Mouse (Mus musculus): Measurements from ENCODE around the gene Ccdc92b.

Ccdc92b gene

GRCm38 (mm10) chr11:74652791-74653191, 33.4 kb downstream of the Ccdc92b start:
- no peak for DNase-seq (ENCODE audit: low read depth, low spot score)

- no peak for DNase-seq (ENCODE audit: low read depth, low spot score)
These were observed 34.0 kb downstream of the Ccdc92b start for GRCm38 (mm10) chr11:74653385-74653784.

GRCm38 (mm10) chr11:74655941-74656340, 36.5 kb downstream of the Ccdc92b start:
- no peak for DNase-seq (ENCODE audit: low read depth, low spot score)

- no peak for DNase-seq (ENCODE audit: low read depth, low spot score)
These were observed 40.9 kb downstream of the Ccdc92b start for GRCm38 (mm10) chr11:74660336-74660735.

- no peak for DNase-seq (ENCODE audit: low read depth, low spot score)
These were observed 42.2 kb downstream of the Ccdc92b start for GRCm38 (mm10) chr11:74661641-74662040.

DNA sequence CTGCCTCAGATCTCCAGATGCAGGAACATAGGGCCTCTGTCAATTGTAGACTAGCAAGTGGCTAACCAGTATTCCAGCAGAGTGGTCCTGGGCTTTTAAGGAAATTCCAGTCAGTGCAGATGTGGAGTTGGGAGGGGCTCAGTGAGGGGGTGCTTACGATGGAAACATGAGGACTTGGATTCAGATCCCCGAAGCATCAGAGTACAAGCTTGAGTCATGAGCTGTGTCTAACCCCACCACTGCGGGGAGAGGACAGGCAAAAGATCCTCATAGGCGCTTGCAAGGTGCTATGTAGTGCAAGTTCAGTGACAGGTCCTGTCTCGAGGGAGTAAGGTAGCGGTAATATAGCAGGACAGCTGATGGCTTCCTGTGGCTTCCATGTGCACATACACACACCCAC, 42.8 kb downstream of the Ccdc92b start:
- DNase-seq (ENCODE audit: low read depth, low spot score) = no peak

- no peak for DNase-seq (ENCODE audit: low read depth, low spot score)
These were observed 44.9 kb downstream of the Ccdc92b start for GRCm38 (mm10) chr11:74664279-74664678.

GRCm38 (mm10) chr11:74664906-74665305, 45.5 kb downstream of the Ccdc92b start:
- no peak for DNase-seq (ENCODE audit: low read depth, low spot score)

DNA sequence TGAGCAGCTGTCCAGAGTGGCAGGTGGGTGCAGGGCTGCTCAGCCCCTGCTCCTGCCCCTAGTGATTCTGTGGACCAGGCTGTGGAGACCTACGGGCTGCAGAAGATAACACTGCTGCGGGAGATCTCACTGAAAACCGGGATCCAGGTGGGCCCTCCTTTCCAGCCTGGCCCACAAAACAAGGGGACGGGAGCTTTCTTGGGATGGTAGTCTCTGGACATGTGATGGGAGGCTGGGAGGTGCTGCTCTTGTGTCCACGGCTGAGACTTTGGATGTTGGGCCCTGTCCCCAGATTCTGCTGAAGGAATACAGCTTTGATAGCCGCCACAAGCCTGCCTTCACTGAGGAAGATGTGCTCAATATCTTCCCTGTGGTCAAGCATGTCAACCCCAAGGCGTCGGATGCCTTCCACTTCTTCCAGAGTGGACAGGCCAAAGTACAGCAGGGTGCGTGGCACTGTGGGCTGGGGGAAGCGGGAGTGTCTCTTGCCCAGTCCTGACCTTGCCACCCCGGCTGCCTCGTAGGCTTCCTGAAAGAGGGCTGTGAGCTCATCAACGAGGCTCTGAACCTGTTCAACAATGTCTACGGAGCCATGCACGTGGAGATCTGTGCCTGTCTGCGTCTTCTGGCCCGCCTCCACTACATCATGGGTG, 46.4 kb downstream of the Ccdc92b start:
- no peak for DNase-seq (ENCODE audit: low read depth, low spot score)

DNA sequence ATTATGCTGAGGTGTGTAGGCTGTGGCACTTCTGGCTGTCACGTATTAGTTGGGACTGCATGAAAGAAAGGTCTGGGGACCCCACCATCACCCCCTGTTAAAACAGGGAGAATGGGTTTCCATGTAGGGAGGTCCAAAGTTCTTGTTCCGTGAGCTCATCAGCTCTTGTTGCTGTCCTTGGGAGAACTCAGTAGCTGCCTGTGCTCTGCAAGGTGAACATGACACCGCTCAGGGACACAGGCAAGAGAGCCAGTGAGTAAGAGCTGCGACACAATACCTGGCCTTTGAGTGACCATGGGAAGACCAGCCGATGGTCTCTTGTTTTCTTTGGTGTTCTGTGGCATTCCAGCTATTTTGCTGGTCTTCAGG, 46.9 kb downstream of the Ccdc92b start:
- no peak for DNase-seq (ENCODE audit: low read depth, low spot score)

DNA sequence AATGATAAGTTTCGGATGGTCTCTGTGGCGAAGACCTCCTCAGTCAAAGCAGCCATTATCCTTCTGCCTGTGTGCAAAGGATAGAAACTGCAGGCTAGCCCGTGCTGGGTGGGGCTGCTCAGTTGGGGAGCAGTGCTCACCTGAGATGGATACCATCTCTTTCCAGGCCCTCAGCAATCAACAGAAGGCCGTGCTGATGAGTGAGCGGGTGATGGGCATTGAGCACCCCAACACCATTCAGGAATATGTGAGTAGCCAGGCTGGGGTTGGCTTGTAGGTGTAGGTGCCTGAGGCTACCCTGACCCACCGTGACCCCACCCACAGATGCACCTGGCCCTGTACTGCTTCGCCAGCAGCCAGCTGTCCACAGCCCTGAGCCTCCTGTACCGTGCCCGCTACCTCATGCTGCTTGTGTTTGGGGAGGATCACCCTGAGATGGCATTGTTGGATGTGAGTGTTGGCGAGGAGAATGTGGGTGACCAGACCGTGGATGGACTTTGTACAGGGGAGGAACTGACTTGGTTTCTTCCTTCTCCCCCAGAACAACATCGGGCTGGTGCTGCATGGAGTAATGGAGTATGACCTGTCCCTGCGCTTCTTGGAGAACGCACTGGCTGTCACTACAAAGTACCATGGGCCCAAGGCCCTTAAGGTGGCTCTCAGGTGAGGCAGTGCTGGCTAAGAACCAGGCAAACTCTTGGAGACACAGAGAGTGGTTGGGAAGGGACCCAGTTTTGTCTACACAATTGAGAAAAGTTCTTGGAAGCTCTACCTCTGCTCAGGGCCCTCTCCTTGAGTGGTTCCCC, 47.6 kb downstream of the Ccdc92b start:
- DNase-seq (ENCODE audit: low read depth, low spot score) = no peak

- DNase-seq (ENCODE audit: low read depth, low spot score) = no peak
These were observed 48.2 kb downstream of the Ccdc92b start for GRCm38 (mm10) chr11:74667582-74668010.

GRCm38 (mm10) chr11:74668466-74668865, 49.1 kb downstream of the Ccdc92b start:
- DNase-seq (ENCODE audit: low read depth, low spot score) = no peak

DNA sequence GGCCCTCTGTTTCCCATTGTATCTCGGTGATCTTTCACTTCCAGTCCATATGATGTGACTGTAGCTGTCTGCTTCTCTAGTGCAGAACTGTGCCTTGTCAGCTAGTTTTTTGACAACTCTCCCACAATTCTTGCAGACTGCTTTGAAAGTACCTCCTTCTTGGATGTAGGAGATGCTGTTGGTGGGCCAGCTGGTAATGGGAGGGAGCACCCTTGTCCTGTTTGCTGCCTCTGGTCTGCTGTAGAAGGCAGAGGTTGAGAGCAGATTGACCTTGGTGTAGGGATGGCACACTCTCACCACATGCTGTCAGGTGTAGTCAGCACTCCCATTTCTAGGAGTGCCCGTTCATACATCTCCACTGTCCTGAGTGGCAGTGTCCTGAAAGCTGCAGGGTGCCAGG, 49.6 kb downstream of the Ccdc92b start:
- DNase-seq (ENCODE audit: low read depth, low spot score) = no peak

- no peak for DNase-seq (ENCODE audit: low read depth, low spot score)
These were observed 50.7 kb downstream of the Ccdc92b start for GRCm38 (mm10) chr11:74670151-74670550.

DNA sequence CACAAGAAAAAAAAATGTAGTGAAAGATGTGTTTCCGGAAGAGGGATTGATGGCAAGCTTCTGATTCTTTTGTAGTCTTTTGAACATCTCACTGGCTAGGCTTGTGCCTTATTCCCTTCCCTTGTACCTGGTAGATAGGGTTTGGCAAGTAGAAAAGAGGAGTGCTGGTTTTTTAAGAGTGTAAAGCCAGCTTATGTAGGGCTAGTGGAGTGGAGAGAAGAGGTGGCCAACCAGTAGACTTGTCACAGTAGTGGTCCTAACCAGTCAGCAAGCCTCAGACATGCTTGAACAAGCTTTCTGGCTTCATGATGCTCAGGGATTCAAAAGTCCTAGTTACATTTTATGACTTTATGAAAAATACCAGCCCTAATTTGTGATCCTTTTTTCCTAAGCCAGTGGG, 51.6 kb downstream of the Ccdc92b start:
- DNase-seq (ENCODE audit: low read depth, low spot score) = no peak

- no peak for DNase-seq (ENCODE audit: low read depth, low spot score)
These were observed 52.4 kb downstream of the Ccdc92b start for GRCm38 (mm10) chr11:74671839-74672238.

DNA sequence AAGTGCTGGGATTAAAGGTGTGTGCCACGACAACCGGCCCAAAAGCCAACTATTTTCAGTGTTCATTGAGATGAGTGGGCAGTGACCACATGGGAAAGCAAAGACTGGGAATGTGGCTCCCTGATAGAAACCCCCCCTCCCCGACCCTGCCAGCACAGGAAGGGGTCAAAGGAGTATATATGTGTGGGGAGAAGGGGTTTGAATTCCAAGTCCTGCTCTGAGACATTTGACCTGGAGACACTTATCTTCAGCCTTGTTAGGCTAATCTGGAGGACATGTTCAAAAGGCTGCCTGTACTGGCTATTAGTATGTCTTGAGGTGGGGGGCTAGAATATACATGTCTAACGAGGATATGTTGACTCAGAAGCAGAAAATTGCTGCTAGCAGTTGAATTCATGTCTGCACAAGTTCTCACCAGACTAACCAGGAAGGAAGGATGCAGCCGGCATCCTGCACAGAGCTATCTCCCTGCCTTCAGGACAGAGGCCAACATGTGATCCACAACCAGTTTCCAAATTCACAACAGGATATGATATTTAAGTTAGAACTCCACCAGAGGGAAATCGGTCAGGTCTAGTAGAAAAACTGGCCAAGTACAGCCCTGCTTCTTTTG, 53.6 kb downstream of the Ccdc92b start:
- no peak for DNase-seq (ENCODE audit: low read depth, low spot score)

GRCm38 (mm10) chr11:74673561-74673960, 54.2 kb downstream of the Ccdc92b start:
- DNase-seq (ENCODE audit: low read depth, low spot score) = no peak

DNA sequence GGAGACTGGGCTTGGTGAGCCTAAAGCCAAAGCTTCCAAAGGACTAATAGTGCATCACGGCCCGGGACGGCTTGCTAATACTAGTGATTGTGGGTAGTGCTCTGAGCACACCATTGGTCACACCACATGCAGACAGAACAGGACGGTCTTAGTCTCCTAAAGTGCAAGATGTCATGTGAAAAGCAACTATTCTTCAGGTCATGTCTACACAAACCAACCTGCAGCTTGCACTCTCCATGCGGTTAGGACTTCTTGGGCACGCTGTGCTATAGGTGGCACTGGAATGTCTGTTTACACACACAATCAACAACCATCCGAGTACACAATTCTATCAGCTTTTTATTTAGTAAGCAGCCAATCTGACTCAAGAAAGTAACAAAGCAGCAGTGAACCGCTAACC, 55.3 kb downstream of the Ccdc92b start:
- DNase-seq (ENCODE audit: low read depth, low spot score) = no peak

DNA sequence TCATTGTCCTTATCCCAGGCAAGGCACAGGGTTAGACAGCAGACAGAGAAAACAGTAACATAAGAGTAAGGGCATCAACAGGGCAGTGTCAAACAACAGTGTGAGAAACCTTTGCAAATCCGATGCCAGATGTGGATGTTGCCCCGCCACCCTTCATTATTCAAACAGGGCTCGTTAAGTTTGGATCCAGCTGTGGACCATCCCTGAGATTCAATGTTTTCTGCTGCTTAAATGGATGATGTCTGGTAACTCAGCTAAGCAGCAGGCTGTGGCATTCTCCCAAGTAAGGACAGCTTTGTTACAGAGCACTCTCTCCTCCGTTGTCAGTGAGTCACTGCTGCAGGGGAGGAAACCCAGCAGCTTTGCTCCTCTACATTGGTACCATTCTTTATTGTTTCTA, 55.8 kb downstream of the Ccdc92b start:
- no peak for DNase-seq (ENCODE audit: low read depth, low spot score)

Data from CD4-positive, CD25-positive, alpha-beta regulatory T cell, adult 2 months (primary cell).